Mouse (Mus musculus) embryonic facial prominence, embryonic 11.5 days (tissue): ENCODE measurements around the gene Pacsin2. TPM values are rescaled to one million over a fixed set of nuclear protein-coding genes. Genes with fewer than 3 reads are reported as not detected.

Experiments
- ATAC-seq: fragments of 200-750 bp; cut with Nextera tagmentation; replicated peaks from 2 replicates; pipeline ENCODE4 v1.8.0; 2017; ENCODE audit warnings: low read depth; ENCODE audit not compliant: insufficient number of reproducible peaks, low FRiP score, low TSS enrichment
- DNase-seq: peaks from one replicate; pipeline ENCODE4 v3.0.0-alpha.2; 2015; ENCODE audit warnings: low spot score
- H3K27ac ChIP-seq: fragments of 300-500 bp; sonication (generic); replicated peaks from 2 replicates; pipeline ENCODE4 v1.5.1; 2014; ENCODE audit warnings: mild to moderate bottlenecking, low read depth, low read length, control low read depth
- H3K27me3 ChIP-seq: fragments of 300-500 bp; sonication (generic); 2 replicates; pipeline ENCODE4 v1.6.1; 2014; ENCODE audit warnings: mild to moderate bottlenecking, low read length, moderate library complexity, mixed read lengths; ENCODE audit not compliant: control insufficient read depth, insufficient read depth
- H3K36me3 ChIP-seq: fragments of 300-500 bp; sonication (generic); replicated peaks from 2 replicates; pipeline ENCODE4 v1.6.1; 2014; ENCODE audit warnings: low read depth, mild to moderate bottlenecking, low read length, moderate library complexity, mixed read lengths; ENCODE audit not compliant: control insufficient read depth, insufficient read depth
- H3K4me1 ChIP-seq: fragments of 300-500 bp; sonication (generic); 2 replicates; pipeline ENCODE4 v1.6.1; 2014; ENCODE audit warnings: low read length, mixed read lengths; ENCODE audit not compliant: control insufficient read depth, insufficient read depth
- H3K4me2 ChIP-seq: fragments of 300-500 bp; sonication (generic); 2 replicates; pipeline ENCODE4 v1.6.1; 2014; ENCODE audit warnings: low read depth, mild to moderate bottlenecking, control low read depth, low read length, moderate library complexity
- H3K4me3 ChIP-seq: fragments of 300-500 bp; sonication (generic); 2 replicates; pipeline ENCODE4 v1.5.1; 2014; ENCODE audit warnings: low read depth, low read length, control low read depth
- H3K9ac ChIP-seq: fragments of 300-500 bp; sonication (generic); replicated peaks from 2 replicates; pipeline ENCODE4 v1.6.1; 2014; ENCODE audit warnings: mild to moderate bottlenecking, control low read depth, low read length
- H3K9me3 ChIP-seq: fragments of 300-500 bp; sonication (generic); replicated peaks from 2 replicates; pipeline ENCODE4 v1.6.1; 2016; ENCODE audit warnings: mild to moderate bottlenecking, low read length, inconsistent platforms, mixed read lengths; ENCODE audit not compliant: control insufficient read depth
- WGBS: fragments of 180-500 bp; shearing (Covaris S2); extraction: QIAGEN DNeasy Blood & Tissue Kit; methylation state at CpG from one replicate; pipeline ENCODE4 v1.1.7; 2014; 5-methylcytosine and 5-hydroxymethylcytosine counted together
- polyA plus RNA-seq: library from polyadenylated mRNA; unstranded; fragments of >200 nt; fragmentation: Nextera tagmentation; extraction: Ambion mirVana; gene quantifications from 2 replicates; pipeline ENCODE4 v1.2.1, GENCODE M21; 2014

The Pacsin2 gene
- polyA plus RNA-seq, 1 experiment from 2014 or later = 41.9 TPM

GRCm38 (mm10) chr15:83497299-83497698 lies 32.9 kb upstream of the Pacsin2 start:
- ATAC-seq = no peak
- Histone ChIP-seq H3K9me3 (no peaks in the 10 kb centered on the region), H3K9ac (no peak overlapping the region), H3K4me2 (no peak overlapping the region), H3K4me3 (no peak overlapping the region), H3K27ac (no peak overlapping the region), H3K27me3 (no peaks in the 10 kb centered on the region), H3K4me1 (no peaks in the 10 kb centered on the region), H3K36me3 (no peaks in the 10 kb centered on the region; the same call in none of the 2 replicates)
- WGBS = 93% methylated on average over 6 of the region's 6 CpGs
- DNase-seq = no peak

GRCm38 (mm10) chr15:83495787-83496367 lies 31.5 kb upstream of the Pacsin2 start:
- H3K4me2 ChIP-seq = no peak overlapping the region; the same call in 1 of the 2 replicates
- no peak overlapping the region for H3K27ac ChIP-seq
- H3K9ac ChIP-seq = no peak overlapping the region
- no peaks in the 10 kb centered on the region for H3K4me1 ChIP-seq
- no peak overlapping the region for H3K4me3 ChIP-seq
- H3K36me3 ChIP-seq = no peaks in the 10 kb centered on the region; the same call in none of the 2 replicates
- ATAC-seq (no peak), DNase-seq (no peak)
- no peaks in the 10 kb centered on the region for H3K9me3 ChIP-seq
- WGBS = 66% methylated on average over 22 of the region's 22 CpGs
- H3K27me3 ChIP-seq = no peaks in the 10 kb centered on the region

- Histone ChIP-seq H3K4me3 (no peak overlapping the region), H3K36me3 (no peaks in the 10 kb centered on the region; the same call in none of the 2 replicates), H3K4me2 (no peak overlapping the region), H3K4me1 (no peaks in the 10 kb centered on the region), H3K27me3 (no peaks in the 10 kb centered on the region), H3K27ac (no peak overlapping the region), H3K9ac (no peak overlapping the region), H3K9me3 (no peaks in the 10 kb centered on the region)
- ATAC-seq (no peak), DNase-seq (no peak)
- 86% methylated on average over 3 of the region's 3 CpGs for WGBS
These were observed 30.8 kb upstream of the Pacsin2 start for GRCm38 (mm10) chr15:83495195-83495594.

- Histone ChIP-seq H3K27me3 (no peaks in the 10 kb centered on the region), H3K9me3 (no peaks in the 10 kb centered on the region), H3K4me1 (no peaks in the 10 kb centered on the region), H3K4me3 (no peak overlapping the region), H3K27ac (no peak overlapping the region), H3K36me3 (no peaks in the 10 kb centered on the region; the same call in none of the 2 replicates), H3K9ac (no peak overlapping the region), H3K4me2 (no peak overlapping the region)
- DNase-seq (no peak), ATAC-seq (no peak)
- WGBS = 71% methylated on average over 6 of the region's 6 CpGs
These were observed 30.1 kb upstream of the Pacsin2 start for GRCm38 (mm10) chr15:83494572-83494920.

- Histone ChIP-seq H3K27me3 (no peaks in the 10 kb centered on the region), H3K27ac (no peak overlapping the region), H3K4me2 (no peak overlapping the region), H3K4me1 (no peaks in the 10 kb centered on the region), H3K9me3 (no peaks in the 10 kb centered on the region), H3K4me3 (no peak overlapping the region), H3K9ac (no peak overlapping the region), H3K36me3 (no peaks in the 10 kb centered on the region; the same call in none of the 2 replicates)
- WGBS = 92% methylated on average over 7 of the region's 7 CpGs
- DNase-seq (no peak), ATAC-seq (no peak)
These were observed 29.6 kb upstream of the Pacsin2 start for GRCm38 (mm10) chr15:83493856-83494571.

GRCm38 (mm10) chr15:83491891-83492290 lies 27.5 kb upstream of the Pacsin2 start:
- H3K9ac ChIP-seq = no peak overlapping the region
- WGBS = 75% methylated on average over 5 of the region's 5 CpGs
- H3K4me3 ChIP-seq = no peak overlapping the region
- ATAC-seq (no peak), DNase-seq (no peak)
- no peaks in the 10 kb centered on the region for H3K9me3 ChIP-seq
- H3K4me2 ChIP-seq = no peak overlapping the region
- H3K4me1 ChIP-seq = no peaks in the 10 kb centered on the region
- no peak overlapping the region for H3K27ac ChIP-seq
- no peaks in the 10 kb centered on the region for H3K27me3 ChIP-seq
- no peaks in the 10 kb centered on the region; the same call in none of the 2 replicates for H3K36me3 ChIP-seq

- Histone ChIP-seq H3K27me3 (no peaks in the 10 kb centered on the region), H3K9ac (no peak overlapping the region), H3K4me1 (no peaks in the 10 kb centered on the region), H3K4me2 (no peak overlapping the region), H3K36me3 (no peaks in the 10 kb centered on the region; the same call in 1 of the 2 replicates), H3K4me3 (no peak overlapping the region), H3K27ac (no peak overlapping the region), H3K9me3 (no peaks in the 10 kb centered on the region)
- DNase-seq (no peak), ATAC-seq (no peak)
- 92% methylated on average over 20 of the region's 20 CpGs for WGBS
These were observed 25.1 kb upstream of the Pacsin2 start for GRCm38 (mm10) chr15:83489471-83489870.

- Histone ChIP-seq H3K36me3 (no peaks in the 10 kb centered on the region; the same call in 1 of the 2 replicates), H3K9me3 (no peaks in the 10 kb centered on the region), H3K4me3 (no peak overlapping the region), H3K4me1 (no peaks in the 10 kb centered on the region), H3K9ac (no peak overlapping the region), H3K4me2 (no peak overlapping the region), H3K27ac (no peak overlapping the region), H3K27me3 (no peaks in the 10 kb centered on the region)
- no peak for DNase-seq
- WGBS = 61% methylated on average over 9 of the region's 9 CpGs
- ATAC-seq = no peak
These were observed 23.2 kb upstream of the Pacsin2 start for GRCm38 (mm10) chr15:83487477-83488115.
